ENCODE assay signal across 14 mouse cellular contexts in the genomic region with DNA sequence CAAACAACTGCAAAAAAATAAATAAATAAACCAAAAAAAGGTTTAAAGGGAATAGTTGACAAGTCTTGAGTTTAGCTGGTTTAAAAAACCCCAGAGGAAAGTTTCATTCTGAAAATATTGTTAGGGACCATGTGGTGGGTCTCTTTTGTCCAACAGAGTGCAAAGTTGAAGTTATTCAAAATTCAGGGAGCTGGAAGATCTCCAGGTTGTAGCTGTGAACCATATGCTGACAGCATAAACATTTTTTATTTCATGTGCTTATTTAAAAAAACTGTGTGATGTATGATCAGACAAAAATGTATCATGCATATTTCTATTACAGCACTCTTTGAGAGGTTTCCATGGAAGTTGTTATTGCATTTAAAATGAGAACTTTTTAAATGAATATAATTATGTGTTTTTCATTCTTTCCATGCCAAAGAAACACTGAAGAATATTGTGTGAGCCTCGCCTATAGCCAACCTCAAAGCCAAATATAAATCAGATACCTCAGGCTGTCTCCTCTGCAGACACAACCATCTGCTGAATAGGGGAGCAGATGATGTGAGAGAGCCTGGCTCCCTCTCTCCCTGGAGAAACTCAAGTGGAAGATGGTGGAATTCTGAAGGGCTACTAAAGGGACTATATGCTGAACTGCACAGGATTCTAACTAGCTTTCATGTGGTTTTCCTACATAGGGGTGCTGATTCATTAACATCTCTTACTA.
DNase-seq lines count a peak whose midpoint lies in the region; ATAC-seq and TF ChIP-seq lines count a peak whose summit lies in the region.
"Had no signal": no experiment of that assay in that cellular context is flagged by ENCODE, and none has a peak within 500 bp of the region (broad histone marks: within the 10 kb centered on the region; RNA-seq: fewer than 3 reads in every experiment).

No protein-coding gene starts in this region.

- no peaks in the 10 kb centered on the region for H3K4me1 ChIP-seq in cerebellum, adult 2 months (ENCODE audit: control insufficient read depth, insufficient read depth, low read length)
- H3K4me1 ChIP-seq in kidney, postnatal 0 days (replicated peaks; ENCODE audit: insufficient read depth, low read length), result no peaks in the 10 kb centered on the region
- H3K4me1 ChIP-seq in midbrain, embryonic 11.5 days (ENCODE audit: control insufficient read depth, insufficient read depth, low read length), result no peaks in the 10 kb centered on the region
- H3K4me1 ChIP-seq: heart, embryonic 15.5 days; hindbrain, embryonic 10.5 days; kidney, embryonic 15.5 days; midbrain, embryonic 15.5 days had no signal

- no peaks in the 10 kb centered on the region for H3K9me3 ChIP-seq in kidney, postnatal 0 days (replicated peaks; ENCODE audit: low read length)
- no peaks in the 10 kb centered on the region for H3K9me3 ChIP-seq in midbrain, embryonic 11.5 days (ENCODE audit: control insufficient read depth, low read length)
- H3K9me3 ChIP-seq: heart, embryonic 15.5 days; kidney, embryonic 15.5 days; midbrain, embryonic 15.5 days had no signal

- no peak overlapping the region for H3K4me2 ChIP-seq in kidney, postnatal 0 days (ENCODE audit: low read length)
- no peak overlapping the region for H3K4me2 ChIP-seq in midbrain, embryonic 11.5 days
- H3K4me2 ChIP-seq: heart, embryonic 15.5 days; kidney, embryonic 15.5 days; midbrain, embryonic 15.5 days had no signal

- no peak for ATAC-seq in kidney, postnatal 0 days (replicated peaks; ENCODE audit: low FRiP score, low read depth)
- ATAC-seq in midbrain, embryonic 11.5 days (ENCODE audit: low FRiP score), result no peak

- DNase-seq in cerebellum, adult 2 months, result peak; percentile 10 to 16
- DNase-seq in cerebellum, adult 11 months, result no peak
- DNase-seq in kidney, postnatal 0 days (ENCODE audit: low spot score), result peak; percentile 46
- DNase-seq in kidney, adult 11 months, result no peak
- peak; percentile 33 for DNase-seq in right cerebral cortex, adult 18-20 months
- DNase-seq in right cerebral cortex, postnatal 4 days, result no peak
- DNase-seq in right cerebral cortex, postnatal 36 days (ENCODE audit: low spot score in 2 of 2), result peak; percentile 3 to 38
- no peak for DNase-seq in midbrain, embryonic 11.5 days (ENCODE audit: low spot score, missing footprints)
- DNase-seq: heart, adult 11 months had no signal

- no peak for TF ChIP-seq CTCF in cerebellum, adult 2 months (IDR thresholded peaks at IDR 0.05; ENCODE audit: borderline replicate concordance, insufficient read depth, low read depth, low read length)
- TF ChIP-seq CTCF in kidney, postnatal 0 days (IDR thresholded peaks at IDR 0.05; ENCODE audit: low read depth), result no peak

- H3K9ac ChIP-seq in kidney, postnatal 0 days (ENCODE audit: low read depth, low read length), result no peak overlapping the region
- no peak overlapping the region for H3K9ac ChIP-seq in midbrain, embryonic 11.5 days (ENCODE audit: low read length)
- H3K9ac ChIP-seq: heart, embryonic 15.5 days; kidney, embryonic 15.5 days; liver, embryonic 14.5 days; midbrain, embryonic 15.5 days had no signal

- H3K27me3 ChIP-seq in cerebellum, adult 2 months (ENCODE audit: control insufficient read depth, insufficient read depth, low read length), result no peaks in the 10 kb centered on the region
- no peaks in the 10 kb centered on the region for H3K27me3 ChIP-seq in kidney, postnatal 0 days (ENCODE audit: insufficient read depth, low read length)
- no peaks in the 10 kb centered on the region for H3K27me3 ChIP-seq in midbrain, embryonic 11.5 days (ENCODE audit: control insufficient read depth, insufficient read depth, low read length)
- H3K27me3 ChIP-seq: heart, embryonic 15.5 days; kidney, embryonic 15.5 days; midbrain, embryonic 15.5 days had no signal

- H3K36me3 ChIP-seq in kidney, postnatal 0 days (ENCODE audit: insufficient read depth, low read length), result no peaks in the 10 kb centered on the region
- H3K36me3 ChIP-seq in midbrain, embryonic 11.5 days (ENCODE audit: control insufficient read depth, insufficient read depth, low read length), result no peaks in the 10 kb centered on the region
- H3K36me3 ChIP-seq: heart, embryonic 15.5 days; hindbrain, embryonic 10.5 days; kidney, embryonic 15.5 days; midbrain, embryonic 15.5 days had no signal

- no peak for TF ChIP-seq POLR2A in cerebellum, adult 2 months (IDR thresholded peaks at IDR 0.05; ENCODE audit: borderline replicate concordance, insufficient read depth, low read length)

- H3K4me3 ChIP-seq in cerebellum, adult 2 months (replicated peaks; ENCODE audit: insufficient read depth, low read depth, low read length), result no peak overlapping the region
- no peak overlapping the region for H3K4me3 ChIP-seq in kidney, postnatal 0 days (replicated peaks; ENCODE audit: low read depth, low read length)
- no peak overlapping the region for H3K4me3 ChIP-seq in midbrain, embryonic 11.5 days (ENCODE audit: low read depth, low read length)
- H3K4me3 ChIP-seq: heart, embryonic 15.5 days; hindbrain, embryonic 10.5 days; kidney, embryonic 15.5 days; midbrain, embryonic 15.5 days had no signal

- H3K27ac ChIP-seq in cerebellum, adult 2 months (ENCODE audit: insufficient read depth, low read length), result no peak overlapping the region
- H3K27ac ChIP-seq in kidney, postnatal 0 days, result no peak overlapping the region
- no peak overlapping the region for H3K27ac ChIP-seq in midbrain, embryonic 11.5 days (ENCODE audit: low read depth, low read length)
- H3K27ac ChIP-seq: heart, embryonic 15.5 days; hindbrain, embryonic 10.5 days; kidney, embryonic 15.5 days; liver, embryonic 14.5 days; midbrain, embryonic 15.5 days had no signal

- 20% methylated on average over 1 of the region's 1 CpGs for WGBS in cerebellum, adult 2 months
- 42% methylated on average over 1 of the region's 1 CpGs for WGBS in kidney, postnatal 0 days
- 88% methylated on average over 1 of the region's 1 CpGs for WGBS in midbrain, embryonic 11.5 days

Comparison
In these comparisons a context has a peak if more than half of its experiments do, and no peak if none do; other contexts are left out.
1. DNase-seq: peak in cerebellum, adult 2 months (2 of 2), kidney, postnatal 0 days (single experiment), right cerebral cortex, adult 18-20 months (single experiment) and right cerebral cortex, postnatal 36 days (2 of 2); none in cerebellum, adult 11 months (single experiment), kidney, adult 11 months (single experiment), right cerebral cortex, postnatal 4 days (single experiment) and midbrain, embryonic 11.5 days (single experiment).